Mouse (Mus musculus) hindbrain, embryonic 11.5 days (tissue): ENCODE measurements around the gene Tex48. TPM values are rescaled to one million over a fixed set of nuclear protein-coding genes. Genes with fewer than 3 reads are reported as not detected.

Source experiments
- polyA plus RNA-seq: library from polyadenylated mRNA; unstranded; fragments of >200 nt; fragmentation: Nextera tagmentation; extraction: Ambion mirVana; gene quantifications from 2 replicates; pipeline ENCODE4 v1.2.1, GENCODE M21; 2014

Tex48 gene
- polyA plus RNA-seq, 1 experiment from 2014 or later = not detected

Other genes starting within 250 kb of the Tex48 start
- gene Akna, start 219.1 kb downstream of the Tex48 start, polyA plus RNA-seq = 5.7 and 6.1 TPM in 2 replicates
- 5.9 and 6.6 TPM in 2 replicates for gene Whrn, start 126.4 kb downstream of the Tex48 start, polyA plus RNA-seq
- 424 and 428 TPM in 2 replicates for gene Atp6v1g1, start 77.7 kb downstream of the Tex48 start, polyA plus RNA-seq
- 4.7 and 4.8 TPM in 2 replicates for gene Tmem268, start 63.6 kb downstream of the Tex48 start, polyA plus RNA-seq
- not detected in 2 replicates for gene Gm11213, start 17.2 kb downstream of the Tex48 start, polyA plus RNA-seq
- not detected in 2 replicates for gene Gm11214, start 41.0 kb upstream of the Tex48 start, polyA plus RNA-seq
- gene Tnfsf15, start 122.7 kb upstream of the Tex48 start, polyA plus RNA-seq = 0.06 and 0.25 TPM in 2 replicates
- not detected in 2 replicates for gene Tnfsf8, start 238.9 kb upstream of the Tex48 start, polyA plus RNA-seq